Mouse (Mus musculus) hindbrain, postnatal 0 days (tissue): ENCODE measurements around the gene Arsb. TPM values are rescaled to one million over a fixed set of nuclear protein-coding genes. Genes with fewer than 3 reads are reported as not detected.

Source experiments
- ATAC-seq: fragments of 200-750 bp; cut with Nextera tagmentation; 2 replicates; pipeline ENCODE4 v1.8.0; 2017; ENCODE audit warnings: mild to moderate bottlenecking, moderate TSS enrichment, moderate library complexity
- DNase-seq: peaks from one replicate; pipeline ENCODE4 v3.0.0-alpha.2; 2015; ENCODE audit warnings: low spot score
- H3K27ac ChIP-seq: fragments of 300-500 bp; sonication (generic); 2 replicates; pipeline ENCODE4 v1.5.1; 2014; ENCODE audit warnings: mild to moderate bottlenecking
- H3K27me3 ChIP-seq: fragments of 300-500 bp; sonication (generic); 2 replicates; pipeline ENCODE4 v1.6.1; 2014; ENCODE audit warnings: low read length, mixed read lengths; ENCODE audit not compliant: insufficient read depth
- H3K36me3 ChIP-seq: fragments of 300-500 bp; sonication (generic); 2 replicates; pipeline ENCODE4 v1.6.1; 2014; ENCODE audit warnings: low read length, mixed read lengths; ENCODE audit not compliant: insufficient read depth
- H3K4me1 ChIP-seq: fragments of 300-500 bp; sonication (generic); 2 replicates; pipeline ENCODE4 v1.6.1; 2014; ENCODE audit warnings: antibody characterized with exemption, low read length, mixed read lengths; ENCODE audit not compliant: insufficient read depth
- H3K4me2 ChIP-seq: fragments of 300-500 bp; sonication (generic); 2 replicates; pipeline ENCODE4 v1.6.1; 2014; ENCODE audit warnings: low read depth, mild to moderate bottlenecking, low read length, moderate library complexity, mixed read lengths
- H3K4me3 ChIP-seq: fragments of 300-500 bp; sonication (generic); 2 replicates; pipeline ENCODE4 v1.5.1; 2014; ENCODE audit warnings: low read length
- H3K9ac ChIP-seq: fragments of 300-500 bp; sonication (generic); replicated peaks from 2 replicates; pipeline ENCODE4 v1.6.1; 2014; ENCODE audit warnings: mild to moderate bottlenecking, low read length, moderate library complexity, mixed read lengths
- H3K9me3 ChIP-seq: fragments of 300-500 bp; sonication (generic); 2 replicates; pipeline ENCODE4 v1.6.1; 2016; ENCODE audit warnings: low read length, mixed read lengths
- CTCF ChIP-seq: IDR thresholded peaks from 2 replicates; pipeline ENCODE4 v1.5.1; 2016; ENCODE audit warnings: antibody characterized with exemption, control low read depth, low read depth
- WGBS: fragments of 180-500 bp; shearing (Covaris S2); extraction: QIAGEN DNeasy Blood & Tissue Kit; methylation state at CpG from one replicate; pipeline ENCODE4 v1.1.7; 2014; 5-methylcytosine and 5-hydroxymethylcytosine counted together
- polyA plus RNA-seq: library from polyadenylated mRNA; unstranded; fragments of >200 nt; fragmentation: Nextera tagmentation; extraction: Ambion mirVana; gene quantifications from 2 replicates; pipeline ENCODE4 v1.2.1, GENCODE M21; 2015
- total RNA-seq: library from RNA; depleted of rRNA; stranded (reverse); fragments of >200 nt; gene quantifications from 2 replicates; pipeline ENCODE4 v1.2.3, GENCODE M21; 2014

Gene Arsb
- total and polyA plus RNA-seq, 2 experiments from 2014 or later = 11.7 to 19.0 TPM

DNA sequence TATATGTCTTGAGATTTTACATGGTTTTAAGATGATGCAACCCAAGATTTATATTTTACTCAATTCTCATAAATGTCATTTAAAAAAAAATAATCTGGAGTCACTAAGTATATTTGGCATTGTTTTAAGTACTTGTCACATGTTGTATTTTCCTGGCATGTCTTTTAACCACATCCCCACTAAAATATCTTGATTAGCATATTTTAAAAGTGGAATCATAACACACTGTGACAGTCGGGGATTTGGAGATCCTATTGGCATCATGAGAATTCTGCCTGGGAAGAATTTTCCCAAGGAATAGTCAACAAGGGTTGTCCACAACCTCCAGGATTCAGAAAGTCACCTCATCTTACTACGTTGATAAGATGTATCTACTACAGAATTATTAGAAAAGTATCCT is 106.5 kb downstream of the Arsb start:
- ATAC-seq (no peak), DNase-seq (no peak)
- Histone ChIP-seq H3K9ac (no peak overlapping the region), H3K36me3 (no peaks in the 10 kb centered on the region), H3K4me3 (no peak overlapping the region), H3K4me2 (no peak overlapping the region), H3K9me3 (no peaks in the 10 kb centered on the region), H3K27ac (no peak overlapping the region), H3K27me3 (no peaks in the 10 kb centered on the region), H3K4me1 (no peaks in the 10 kb centered on the region)
- 77% methylated on average over 2 of the region's 2 CpGs for WGBS
- TF ChIP-seq CTCF = no peak

- 57% methylated on average over 5 of the region's 5 CpGs for WGBS
- DNase-seq = no peak
Measured at GRCm38 (mm10) chr13:93879426-93879825, 108.0 kb downstream of the Arsb start.

GRCm38 (mm10) chr13:93882132-93882531 is 110.7 kb downstream of the Arsb start:
- no peak for TF ChIP-seq CTCF
- Histone ChIP-seq H3K27ac (no peak overlapping the region), H3K4me2 (no peak overlapping the region), H3K36me3 (no peaks in the 10 kb centered on the region), H3K27me3 (no peaks in the 10 kb centered on the region), H3K4me3 (no peak overlapping the region), H3K9ac (no peak overlapping the region), H3K4me1 (no peaks in the 10 kb centered on the region), H3K9me3 (no peaks in the 10 kb centered on the region)
- DNase-seq (no peak), ATAC-seq (no peak)
- 81% methylated on average over 3 of the region's 3 CpGs for WGBS

More at GRCm38 (mm10) chr13:93879426-93879825, 108.0 kb downstream of the Arsb start:
- no peaks in the 10 kb centered on the region for H3K27me3 ChIP-seq
- H3K27ac ChIP-seq = no peak overlapping the region
- TF ChIP-seq CTCF = no peak
- H3K9me3 ChIP-seq = no peaks in the 10 kb centered on the region
- ATAC-seq = no peak
- no peak overlapping the region for H3K4me2 ChIP-seq
- H3K4me3 ChIP-seq = no peak overlapping the region
- no peaks in the 10 kb centered on the region for H3K36me3 ChIP-seq
- no peak overlapping the region for H3K9ac ChIP-seq
- no peaks in the 10 kb centered on the region for H3K4me1 ChIP-seq

- Histone ChIP-seq H3K27ac (no peak overlapping the region), H3K4me2 (no peak overlapping the region), H3K4me1 (no peaks in the 10 kb centered on the region), H3K4me3 (no peak overlapping the region), H3K27me3 (no peaks in the 10 kb centered on the region), H3K36me3 (no peaks in the 10 kb centered on the region), H3K9ac (no peak overlapping the region), H3K9me3 (no peaks in the 10 kb centered on the region)
- DNase-seq = no peak
- ATAC-seq = no peak
- WGBS = 94% methylated on average over 5 of the region's 5 CpGs
- no peak for TF ChIP-seq CTCF
Measured at GRCm38 (mm10) chr13:93886999-93887398, 115.6 kb downstream of the Arsb start.

- no peaks in the 10 kb centered on the region for H3K4me1 ChIP-seq
- DNase-seq (no peak), ATAC-seq (no peak)
- H3K9me3 ChIP-seq = no peaks in the 10 kb centered on the region
- WGBS = 86% methylated on average over 2 of the region's 2 CpGs
- no peaks in the 10 kb centered on the region for H3K36me3 ChIP-seq
- no peak overlapping the region for H3K27ac ChIP-seq
- H3K4me2 ChIP-seq = no peak overlapping the region
- no peak for TF ChIP-seq CTCF
- no peaks in the 10 kb centered on the region for H3K27me3 ChIP-seq
- no peak overlapping the region for H3K4me3 ChIP-seq
- H3K9ac ChIP-seq = no peak overlapping the region
Measured at GRCm38 (mm10) chr13:93888196-93888595, 116.8 kb downstream of the Arsb start.

GRCm38 (mm10) chr13:93888916-93889315 is 117.5 kb downstream of the Arsb start:
- no peak overlapping the region for H3K4me2 ChIP-seq
- H3K9me3 ChIP-seq = no peaks in the 10 kb centered on the region
- DNase-seq (no peak), ATAC-seq (no peak)
- H3K36me3 ChIP-seq = no peaks in the 10 kb centered on the region
- no peak overlapping the region for H3K4me3 ChIP-seq
- H3K4me1 ChIP-seq = no peaks in the 10 kb centered on the region
- no peak overlapping the region for H3K9ac ChIP-seq
- TF ChIP-seq CTCF = no peak
- H3K27ac ChIP-seq = no peak overlapping the region
- H3K27me3 ChIP-seq = no peaks in the 10 kb centered on the region
- 78% methylated on average over 3 of the region's 3 CpGs for WGBS

- DNase-seq (no peak), ATAC-seq (no peak)
- no peak overlapping the region for H3K4me2 ChIP-seq
- no peak overlapping the region for H3K4me3 ChIP-seq
- TF ChIP-seq CTCF = no peak
- no peaks in the 10 kb centered on the region for H3K27me3 ChIP-seq
- no peaks in the 10 kb centered on the region for H3K36me3 ChIP-seq
- WGBS = 70% methylated on average over 3 of the region's 3 CpGs
- no peak overlapping the region for H3K9ac ChIP-seq
- no peaks in the 10 kb centered on the region for H3K4me1 ChIP-seq
- H3K27ac ChIP-seq = no peak overlapping the region
- no peaks in the 10 kb centered on the region for H3K9me3 ChIP-seq
Measured at GRCm38 (mm10) chr13:93889991-93890390, 118.6 kb downstream of the Arsb start.

- no peak for ATAC-seq
- H3K9me3 ChIP-seq = no peaks in the 10 kb centered on the region
- 77% methylated on average over 6 of the region's 6 CpGs for WGBS
Measured at GRCm38 (mm10) chr13:93891276-93891675, 119.8 kb downstream of the Arsb start.

More at GRCm38 (mm10) chr13:93891276-93891675, 119.8 kb downstream of the Arsb start:
- Histone ChIP-seq H3K36me3 (no peaks in the 10 kb centered on the region), H3K27me3 (no peaks in the 10 kb centered on the region), H3K4me3 (no peak overlapping the region), H3K4me2 (no peak overlapping the region), H3K9ac (no peak overlapping the region), H3K4me1 (no peaks in the 10 kb centered on the region), H3K27ac (no peak overlapping the region)
- DNase-seq = no peak
- no peak for TF ChIP-seq CTCF
